Comparison of ENCODE assay signal across 9 mouse cellular contexts in genomic region chr4:88437917-88438316, GRCm38 (mm10). TPM values are rescaled to one million over a fixed set of nuclear protein-coding genes. Genes with fewer than 3 reads are reported as not detected.
DNase-seq lines count a peak whose midpoint lies in the region; ATAC-seq and TF ChIP-seq lines count a peak whose summit lies in the region.
"Had no signal": no experiment of that assay in that cellular context is flagged by ENCODE, and none has a peak within 500 bp of the region (broad histone marks: within the 10 kb centered on the region; RNA-seq: fewer than 3 reads in every experiment).

No protein-coding gene starts in this region.

- H3K4me1 ChIP-seq in heart, adult 2 months (ENCODE audit: control insufficient read depth, insufficient read depth, low read length) = peaks cover 5% of the 10 kb centered on the region
- H3K4me1 ChIP-seq in lung, postnatal 0 days (ENCODE audit: insufficient read depth, low read depth, low read length) = peaks cover 4% of the 10 kb centered on the region; the same call in 1 of the 2 replicates
- H3K4me1 ChIP-seq in limb, embryonic 12.5 days (replicated peaks) = peaks cover 8% of the 10 kb centered on the region
- H3K4me1 ChIP-seq in stomach, embryonic 16.5 days (ENCODE audit: control insufficient read depth, insufficient read depth, low read length) = peaks cover 25% of the 10 kb centered on the region

- H3K4me3 ChIP-seq in heart, adult 2 months = no peak overlapping the region
- no peak overlapping the region for H3K4me3 ChIP-seq in lung, postnatal 0 days (ENCODE audit: low read depth, low read length)
- peak overlapping the region; percentile 44; the same call in 1 of the 2 replicates for H3K4me3 ChIP-seq in limb, embryonic 12.5 days (replicated peaks)
- H3K4me3 ChIP-seq in stomach, embryonic 16.5 days (replicated peaks; ENCODE audit: low read length) = peak overlapping the region; percentile 55

- TF ChIP-seq POLR2A in heart, adult 2 months (IDR thresholded peaks at IDR 0.05; ENCODE audit: insufficient read depth, low read depth, low read length) = no peak

- intact Hi-C loops in heart, adult 2 months (cut with DNase I) = loop anchor here (2.0 kb wide), 2 partner anchors 59 to 77 kb away; no protein-coding TSS in a partner anchor
- intact Hi-C loops in heart, postnatal 10 days (cut with DNase I) = loop anchor here (5.0 kb wide), 1 partner anchor 74 kb away; no protein-coding TSS in a partner anchor

- no peaks in the 10 kb centered on the region for H3K9me3 ChIP-seq in lung, postnatal 0 days (ENCODE audit: low read length)
- H3K9me3 ChIP-seq in limb, embryonic 12.5 days = no peaks in the 10 kb centered on the region
- no peaks in the 10 kb centered on the region for H3K9me3 ChIP-seq in stomach, embryonic 16.5 days (replicated peaks; ENCODE audit: control insufficient read depth, low read length)

- H3K27ac ChIP-seq in heart, adult 2 months = peak overlapping the region; percentile 81
- no peak overlapping the region for H3K27ac ChIP-seq in lung, postnatal 0 days (ENCODE audit: low read length)
- H3K27ac ChIP-seq in limb, embryonic 12.5 days = no peak overlapping the region
- H3K27ac ChIP-seq in stomach, embryonic 16.5 days (ENCODE audit: low read length) = peak overlapping the region; percentile 10; the same call in 1 of the 2 replicates

- H3K79me2 ChIP-seq in heart, adult 2 months (replicated peaks; ENCODE audit: control insufficient read depth, insufficient read depth, low read length) = no peaks in the 10 kb centered on the region

- no peaks in the 10 kb centered on the region for H3K27me3 ChIP-seq in heart, adult 2 months (ENCODE audit: control insufficient read depth, insufficient read depth, low read length)
- H3K27me3 ChIP-seq in lung, postnatal 0 days (replicated peaks; ENCODE audit: insufficient read depth, low read length) = no peaks in the 10 kb centered on the region
- H3K27me3 ChIP-seq in limb, embryonic 12.5 days = no peaks in the 10 kb centered on the region; the same call in 1 of the 2 replicates
- H3K27me3 ChIP-seq in stomach, embryonic 16.5 days (ENCODE audit: control insufficient read depth, insufficient read depth, low read length) = no peaks in the 10 kb centered on the region

- no peak for DNase-seq in heart, adult 2 months
- no peak for DNase-seq in heart, postnatal 10 days
- DNase-seq in lung, postnatal 0 days (ENCODE audit: low spot score) = no peak
- DNase-seq in lung, postnatal 36 days = no peak
- no peak for DNase-seq in layer of hippocampus, postnatal 25 days (ENCODE audit: extremely low spot score in 1 of 2, low spot score in 1 of 2)
- DNase-seq in spleen, postnatal 14 days (ENCODE audit: low spot score in 2 of 2) = no peak
- DNase-seq: midbrain, embryonic 14.5 days had no signal

- no peak for ATAC-seq in lung, postnatal 0 days
- no peak for ATAC-seq in limb, embryonic 12.5 days (ENCODE audit: insufficient number of reproducible peaks, insufficient read depth, low FRiP score, low TSS enrichment, low read depth)
- ATAC-seq in stomach, embryonic 16.5 days (ENCODE audit: insufficient read depth, low FRiP score) = no peak

- no peak for TF ChIP-seq CTCF in heart, adult 2 months (IDR thresholded peaks at IDR 0.05)
- TF ChIP-seq CTCF in lung, postnatal 0 days (IDR thresholded peaks at IDR 0.05) = no peak

- no peak for TF ChIP-seq EP300 in heart, adult 2 months (IDR thresholded peaks at IDR 0.05; ENCODE audit: insufficient read depth, low read depth, low read length)
- TF ChIP-seq EP300 in lung, postnatal 0 days (IDR thresholded peaks at IDR 0.05) = no peak

- no peak overlapping the region for H3K9ac ChIP-seq in heart, adult 2 months (ENCODE audit: low read depth, low read length)
- no peak overlapping the region for H3K9ac ChIP-seq in lung, postnatal 0 days (replicated peaks; ENCODE audit: low read depth)
- H3K9ac ChIP-seq in limb, embryonic 12.5 days (replicated peaks) = no peak overlapping the region
- H3K9ac ChIP-seq in stomach, embryonic 16.5 days (ENCODE audit: low read length) = no peak overlapping the region; the same call in 1 of the 2 replicates

- 34% methylated on average over 2 of the region's 2 CpGs for WGBS in heart, adult 2 months
- WGBS in lung, postnatal 0 days = 20% methylated on average over 2 of the region's 2 CpGs
- WGBS in limb, embryonic 12.5 days = 43% methylated on average over 2 of the region's 2 CpGs
- WGBS in stomach, embryonic 16.5 days = 29% methylated on average over 2 of the region's 2 CpGs

- H3K4me2 ChIP-seq in lung, postnatal 0 days (replicated peaks; ENCODE audit: low read depth, low read length) = peak overlapping the region; percentile 68
- peak overlapping the region; percentile 74; the same call in 1 of the 2 replicates for H3K4me2 ChIP-seq in limb, embryonic 12.5 days
- H3K4me2 ChIP-seq in stomach, embryonic 16.5 days (ENCODE audit: low read depth, low read length) = peak overlapping the region; percentile 84

- H3K36me3 ChIP-seq in heart, adult 2 months (ENCODE audit: control insufficient read depth, insufficient read depth, low read length) = no peaks in the 10 kb centered on the region; the same call in 1 of the 2 replicates
- no peaks in the 10 kb centered on the region for H3K36me3 ChIP-seq in lung, postnatal 0 days (ENCODE audit: insufficient read depth, low read length)
- no peaks in the 10 kb centered on the region for H3K36me3 ChIP-seq in limb, embryonic 12.5 days
- H3K36me3 ChIP-seq in stomach, embryonic 16.5 days (ENCODE audit: control insufficient read depth, insufficient read depth, low read length) = no peaks in the 10 kb centered on the region

RNA-seq across cellular contexts. Expression of gene Hacd4, which starts 0.8 kb away (rescaled TPM):
- 1 to 10 TPM; 3.5 to 5.4 TPM for total RNA-seq in heart, adult 2 months (2021)
- polyA plus RNA-seq in heart, adult 2 months (2012; rRNA removed) = 2.9 and 5.0 TPM in 2 replicates
- total RNA-seq in heart, postnatal 10 days (2021) = 1 to 10 TPM; 4.9 to 6.0 TPM
- 10.2 and 11.3 TPM in 2 replicates for polyA plus RNA-seq in lung, postnatal 0 days (2015; fragmentation: Nextera tagmentation; extraction: Ambion mirVana)
- polyA plus RNA-seq in limb, embryonic 12.5 days (2016; fragmentation: Nextera tagmentation; extraction: Ambion mirVana) = 3.7 and 3.8 TPM in 2 replicates
- 10.6 and 12.0 TPM in 2 replicates for polyA plus RNA-seq in stomach, embryonic 16.5 days (2015; fragmentation: Nextera tagmentation; extraction: Ambion mirVana)
- total RNA-seq in layer of hippocampus, postnatal 25 days (2021) = 1 to 10 TPM; 1.4 to 1.5 TPM

Comparison
In these comparisons a context has a peak if more than half of its experiments do, and no peak if none do; other contexts are left out.
1. H3K27ac ChIP-seq: peak in heart, adult 2 months (single experiment) and stomach, embryonic 16.5 days (single experiment); none in lung, postnatal 0 days (single experiment) and limb, embryonic 12.5 days (single experiment).
2. H3K4me3 ChIP-seq: peak in limb, embryonic 12.5 days (single experiment) and stomach, embryonic 16.5 days (single experiment); none in heart, adult 2 months (single experiment) and lung, postnatal 0 days (single experiment).
3. Peak in every context shown above with its lines, with median percentiles within 50 percentile points of each other: H3K4me2 ChIP-seq.